Mouse (Mus musculus) brown adipose tissue, adult 24 weeks (tissue): Measurements from ENCODE around the gene Olfr1200. TPM values are rescaled to one million over a fixed set of nuclear protein-coding genes. Genes with fewer than 3 reads are reported as not detected.

Experiments
- H3K27ac ChIP-seq: fragments of 200-500 bp; replicated peaks from 2 replicates; pipeline ENCODE4 v1.5.1; 2012; ENCODE audit warnings: low read depth, mild to moderate bottlenecking, low read length
- H3K4me1 ChIP-seq: fragments of 200-500 bp; 2 replicates; pipeline ENCODE4 v1.6.1; 2012; ENCODE audit warnings: low read length, mixed read lengths; ENCODE audit not compliant: control insufficient read depth, insufficient read depth, insufficient read length
- H3K4me3 ChIP-seq: fragments of 200-500 bp; 2 replicates; pipeline ENCODE4 v1.5.1; 2012; ENCODE audit warnings: low read depth, mild to moderate bottlenecking, low read length, moderate library complexity; ENCODE audit not compliant: insufficient read depth
- polyA plus RNA-seq: library from polyadenylated mRNA; stranded (reverse); fragments of >200 nt; gene quantifications from 2 replicates; pipeline ENCODE4 v1.2.4, GENCODE M21; 2012; ENCODE audit not compliant: missing spikeins, insufficient read depth, insufficient read length

Olfr1200 gene
- not detected in 2 replicates for polyA plus RNA-seq

DNA sequence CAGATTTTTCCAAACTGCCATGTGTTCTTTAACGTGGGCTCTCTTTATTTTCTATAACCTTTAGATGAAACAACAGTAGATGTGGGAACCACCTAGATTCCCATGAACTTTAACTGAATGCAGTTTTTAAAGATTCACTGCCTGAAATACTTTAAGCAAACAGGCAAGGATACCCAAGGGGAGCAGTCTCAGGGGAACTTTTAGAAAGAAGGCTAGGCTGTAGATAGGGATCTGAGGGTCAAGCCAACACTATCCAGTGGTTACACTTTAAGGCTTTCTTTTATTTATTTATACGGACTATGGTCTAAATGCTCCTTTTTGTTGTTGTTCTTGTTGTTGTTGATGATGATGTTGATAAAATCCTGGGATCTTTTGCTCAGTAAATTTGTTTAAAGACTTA is at the start of gene Olfr1200:
Gene Olfr1200 (minus strand): TSS at position 101 of the 400 bp plus-strand sequence.
- Histone ChIP-seq H3K27ac (no peak within 1 kb of the TSS), H3K4me1 (no peaks in the 10 kb centered on the region), H3K4me3 (no peak within 1 kb of the TSS)

DNA sequence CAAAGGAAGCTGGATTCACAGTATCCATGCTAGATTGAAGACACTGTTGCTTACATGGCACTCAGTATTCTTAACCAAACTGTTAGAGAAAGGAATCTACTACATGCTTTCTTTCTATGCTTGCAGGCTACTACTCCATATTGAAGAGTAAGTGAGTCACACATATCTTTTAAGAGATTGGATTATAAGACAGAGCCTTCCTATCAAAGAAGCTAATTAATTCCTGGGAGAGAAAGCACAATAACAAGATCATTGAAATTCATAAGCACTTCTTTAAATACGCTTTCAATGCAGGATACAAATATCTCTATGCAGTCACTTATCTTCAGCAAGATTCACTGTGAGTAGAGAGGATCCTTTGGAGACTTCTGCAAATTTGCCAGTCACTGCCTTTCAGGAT is 43.9 kb upstream of the Olfr1200 start, which contains the start of gene Olfr1202:
Gene Olfr1202 (plus strand): TSS at position 301 of the 400 bp plus-strand sequence.
- H3K4me1 ChIP-seq = no peaks in the 10 kb centered on the region
- no peak within 1 kb of the TSS for H3K4me3 ChIP-seq

DNA sequence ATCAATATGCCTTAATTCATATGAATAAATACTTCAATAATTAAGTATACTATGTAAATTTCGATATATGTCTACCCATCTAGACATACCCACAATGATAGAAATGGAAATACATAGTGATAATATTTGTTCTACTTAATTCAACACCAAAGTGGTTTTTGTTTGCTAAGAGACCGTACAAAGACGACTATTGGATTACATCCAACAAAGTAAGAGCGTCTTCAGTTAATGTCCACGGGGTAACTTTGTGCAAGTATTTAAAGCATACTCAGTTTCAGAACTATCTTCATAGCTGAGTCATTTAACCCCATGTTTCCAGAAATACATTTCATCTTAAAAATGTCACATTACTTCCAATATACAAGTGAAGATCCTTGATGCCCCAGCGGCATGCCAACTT is 22.4 kb upstream of the Olfr1200 start, which contains the start of gene Olfr1201:
Gene Olfr1201 (plus strand): TSS at position 301 of the 400 bp plus-strand sequence.
- no peaks in the 10 kb centered on the region for H3K4me1 ChIP-seq
- no peak within 1 kb of the TSS for H3K4me3 ChIP-seq
- H3K27ac ChIP-seq = no peak within 1 kb of the TSS

More for the DNA sequence above, 43.9 kb upstream of the Olfr1200 start, which contains the start of gene Olfr1202:
- H3K27ac ChIP-seq = no peak within 1 kb of the TSS

DNA sequence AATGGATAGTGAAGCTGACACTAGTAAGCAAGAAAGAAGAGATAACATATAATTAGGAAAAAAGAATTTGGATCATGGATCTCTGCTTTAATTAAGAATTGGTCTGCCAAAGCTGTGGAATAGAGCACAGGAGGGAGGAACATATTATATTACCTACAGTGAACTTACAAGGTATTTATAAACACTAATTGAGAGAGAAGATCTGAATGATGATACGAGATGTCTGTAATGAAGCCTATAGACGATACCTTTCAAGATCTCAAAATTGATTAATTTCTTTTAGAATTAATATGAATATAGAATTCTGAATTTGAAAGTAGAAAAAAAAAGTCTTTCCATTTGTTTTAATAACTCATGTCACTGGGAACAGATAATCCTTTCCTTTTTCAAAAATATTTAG is 9.9 kb downstream of the Olfr1200 start, which contains the start of gene Olfr1199:
Gene Olfr1199 (minus strand): TSS at position 101 of the 400 bp plus-strand sequence.
- Histone ChIP-seq H3K4me1 (no peaks in the 10 kb centered on the region), H3K4me3 (no peak within 1 kb of the TSS), H3K27ac (no peak within 1 kb of the TSS)

DNA sequence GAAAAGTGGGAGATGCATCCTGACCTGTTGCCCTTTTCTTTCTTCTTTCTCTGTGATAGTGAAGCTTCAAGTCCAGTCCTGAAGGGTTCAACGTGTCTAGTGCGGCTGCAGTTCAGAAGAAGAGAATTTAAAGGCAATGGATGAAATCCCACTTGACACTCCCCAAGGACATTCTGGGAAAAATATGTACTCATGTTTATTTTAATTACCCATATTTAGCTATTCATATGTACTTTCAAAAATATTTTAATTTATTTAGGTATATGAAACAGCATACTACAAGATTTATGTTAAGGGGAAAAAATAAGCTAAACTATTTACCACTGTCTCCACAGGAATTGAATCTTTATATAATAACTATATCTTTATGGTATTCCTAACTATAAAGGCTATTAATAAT is 19.0 kb downstream of the Olfr1200 start, which contains the start of gene Olfr1198:
Gene Olfr1198 (minus strand): TSS at position 101 of the 400 bp plus-strand sequence.
- Histone ChIP-seq H3K27ac (no peak within 1 kb of the TSS), H3K4me3 (no peak within 1 kb of the TSS), H3K4me1 (no peaks in the 10 kb centered on the region)

DNA sequence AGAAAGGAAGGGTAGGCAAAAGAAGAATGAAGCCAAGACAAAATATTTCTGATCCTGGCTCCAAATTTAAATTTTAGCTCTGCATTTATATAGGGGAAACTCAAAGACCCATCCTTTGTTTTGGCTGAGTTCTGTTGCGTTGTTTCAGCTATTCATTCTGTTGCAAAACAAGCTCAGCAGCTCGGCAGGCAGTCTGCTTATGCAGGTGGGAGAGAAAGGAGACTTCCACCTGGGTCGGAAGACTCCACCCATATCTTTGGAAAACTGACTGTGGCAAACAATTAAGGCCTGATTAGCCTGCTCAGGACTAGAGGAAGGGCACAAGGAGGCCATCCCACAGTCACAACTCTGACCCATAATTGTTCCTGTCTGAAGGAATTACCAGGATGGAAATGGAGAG is 26.9 kb downstream of the Olfr1200 start:
- no peaks in the 10 kb centered on the region for H3K4me1 ChIP-seq
- H3K4me3 ChIP-seq = no peak overlapping the region
- H3K27ac ChIP-seq = no peak overlapping the region

DNA sequence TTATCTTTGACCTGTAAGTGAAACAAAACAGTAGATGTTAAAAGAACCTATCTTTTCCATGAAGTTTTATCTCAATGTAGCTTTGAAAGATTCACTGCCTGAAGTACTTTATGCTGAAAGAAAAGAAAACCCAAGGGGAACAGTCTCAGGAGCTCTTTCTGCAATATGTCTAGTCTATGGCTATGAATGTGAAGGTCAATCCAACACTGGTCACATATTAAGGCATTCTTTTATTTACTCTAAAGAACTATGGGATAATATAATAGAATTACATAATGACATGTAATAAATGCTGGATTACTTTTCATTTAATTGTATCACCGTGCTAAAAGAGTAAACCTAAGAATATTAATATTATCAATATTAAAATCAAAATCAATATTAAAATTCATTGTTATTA is 38.0 kb downstream of the Olfr1200 start, which contains the start of gene Olfr1197:
Gene Olfr1197 (minus strand): TSS at position 101 of the 400 bp plus-strand sequence.
- no peak within 1 kb of the TSS for H3K27ac ChIP-seq
- H3K4me1 ChIP-seq = no peaks in the 10 kb centered on the region
- H3K4me3 ChIP-seq = no peak within 1 kb of the TSS

Other genes starting within 250 kb of the Olfr1200 start
- gene Olfr1188, start 213.6 kb downstream of the Olfr1200 start, polyA plus RNA-seq = not detected in 2 replicates
- not detected in 2 replicates for gene Olfr1189, start 184.0 kb downstream of the Olfr1200 start, polyA plus RNA-seq
- not detected in 2 replicates for gene Olfr1191-ps1, start 129.9 kb downstream of the Olfr1200 start, polyA plus RNA-seq
- not detected in 2 replicates for gene Olfr1192-ps1, start 122.0 kb downstream of the Olfr1200 start, polyA plus RNA-seq
- gene Olfr1193, start 94.9 kb downstream of the Olfr1200 start, polyA plus RNA-seq = not detected in 2 replicates
- not detected in 2 replicates for gene Olfr1195, start 81.3 kb downstream of the Olfr1200 start, polyA plus RNA-seq
- not detected in 2 replicates for gene Olfr1196, start 65.9 kb downstream of the Olfr1200 start, polyA plus RNA-seq
- gene Olfr1197, start 38.1 kb downstream of the Olfr1200 start, polyA plus RNA-seq = not detected in 2 replicates
- not detected in 2 replicates for gene Olfr1198, start 19.1 kb downstream of the Olfr1200 start, polyA plus RNA-seq
- gene Olfr1199, start 10.0 kb downstream of the Olfr1200 start, polyA plus RNA-seq = not detected in 2 replicates
- gene Olfr1201, start 22.5 kb upstream of the Olfr1200 start, polyA plus RNA-seq = not detected in 2 replicates
- not detected in 2 replicates for gene Olfr1202, start 44.0 kb upstream of the Olfr1200 start, polyA plus RNA-seq
- gene Olfr1205, start 59.2 kb upstream of the Olfr1200 start, polyA plus RNA-seq = not detected in 2 replicates
- not detected in 2 replicates for gene Olfr1204, start 78.8 kb upstream of the Olfr1200 start, polyA plus RNA-seq
- gene Olfr1206, start 92.7 kb upstream of the Olfr1200 start, polyA plus RNA-seq = not detected in 2 replicates
- not detected in 2 replicates for gene Olfr1208, start 131.8 kb upstream of the Olfr1200 start, polyA plus RNA-seq
- not detected in 2 replicates for gene Olfr1209, start 144.7 kb upstream of the Olfr1200 start, polyA plus RNA-seq
- gene Olfr1211, start 167.6 kb upstream of the Olfr1200 start, polyA plus RNA-seq = not detected in 2 replicates
- not detected in 2 replicates for gene Olfr1212, start 183.5 kb upstream of the Olfr1200 start, polyA plus RNA-seq
- not detected in 2 replicates for gene Gm13762, start 209.8 kb upstream of the Olfr1200 start, polyA plus RNA-seq
- gene Olfr1214, start 222.2 kb upstream of the Olfr1200 start, polyA plus RNA-seq = not detected in 2 replicates
- gene Olfr1215, start 236.5 kb upstream of the Olfr1200 start, polyA plus RNA-seq = not detected in 2 replicates
- gene Olfr1216, start 247.9 kb upstream of the Olfr1200 start, polyA plus RNA-seq = not detected in 2 replicates